Mouse (Mus musculus): ENCODE data around the gene Odf2l.

The Odf2l gene

GRCm38 (mm10) chr3:145118254-145119001, at the start of gene Odf2l:
Gene Odf2l (plus strand): TSS chr3:145118588.
- peak; percentile 97 for DNase-seq

GRCm38 (mm10) chr3:145068964-145069363, 49.4 kb upstream of the Odf2l start:
- no peak for DNase-seq

- DNase-seq: no peak
These were observed 46.0 kb upstream of the Odf2l start for GRCm38 (mm10) chr3:145072339-145072738.

- DNase-seq: no peak
These were observed 40.0 kb upstream of the Odf2l start for GRCm38 (mm10) chr3:145078405-145078804.

GRCm38 (mm10) chr3:145080904-145081303, 37.5 kb upstream of the Odf2l start:
- DNase-seq: no peak

- DNase-seq: no peak
These were observed 35.3 kb upstream of the Odf2l start for GRCm38 (mm10) chr3:145083081-145083480.

- DNase-seq: no peak
These were observed 32.2 kb upstream of the Odf2l start for GRCm38 (mm10) chr3:145086180-145086579.

GRCm38 (mm10) chr3:145087857-145088598, 30.4 kb upstream of the Odf2l start:
- DNase-seq: no peak

GRCm38 (mm10) chr3:145099291-145099690, 19.1 kb upstream of the Odf2l start, which contains the start of gene Clca2:
Gene Clca2 (minus strand): TSS chr3:145099443.
- no peak for DNase-seq

GRCm38 (mm10) chr3:145101891-145102555, 16.4 kb upstream of the Odf2l start:
- no peak for DNase-seq

- DNase-seq: no peak
These were observed 15.1 kb upstream of the Odf2l start for GRCm38 (mm10) chr3:145103321-145103720.

- DNase-seq: no peak
These were observed 14.6 kb upstream of the Odf2l start for GRCm38 (mm10) chr3:145103770-145104169.

- no peak for DNase-seq
These were observed 13.2 kb upstream of the Odf2l start for GRCm38 (mm10) chr3:145105076-145105772.

GRCm38 (mm10) chr3:145105773-145106504, 12.4 kb upstream of the Odf2l start:
- DNase-seq: no peak

GRCm38 (mm10) chr3:145115169-145115568, 3.2 kb upstream of the Odf2l start:
- no peak for DNase-seq

- no peak for DNase-seq
These were observed 751 bp upstream of the Odf2l start for GRCm38 (mm10) chr3:145117637-145118036.

GRCm38 (mm10) chr3:145119002-145119358, 592 bp downstream of the Odf2l start:
- no peak for DNase-seq

- DNase-seq: no peak
These were observed 1.0 kb downstream of the Odf2l start for GRCm38 (mm10) chr3:145119425-145119824.

GRCm38 (mm10) chr3:145126618-145127017, 8.2 kb downstream of the Odf2l start:
- DNase-seq: no peak

- DNase-seq: no peak
These were observed 11.0 kb downstream of the Odf2l start for GRCm38 (mm10) chr3:145129356-145129755.

GRCm38 (mm10) chr3:145131210-145131868, 13.0 kb downstream of the Odf2l start:
- no peak for DNase-seq

GRCm38 (mm10) chr3:145140236-145140635, 21.8 kb downstream of the Odf2l start:
- DNase-seq: no peak
